Mouse (Mus musculus) olfactory bulb, adult 2 months (tissue): ENCODE measurements around the gene Inpp5b.

Experiments used
- CTCF ChIP-seq: fragments of 200-500 bp; IDR thresholded peaks from 2 replicates; pipeline ENCODE4 v1.5.1; 2012; ENCODE audit warnings: low read depth, mild to moderate bottlenecking, low read length, moderate library complexity; ENCODE audit not compliant: insufficient read depth
- POLR2A ChIP-seq: fragments of 200-500 bp; IDR thresholded peaks from 2 replicates; pipeline ENCODE4 v1.6.1; 2012; ENCODE audit warnings: mild to moderate bottlenecking, low read depth, low read length, moderate library complexity; ENCODE audit not compliant: insufficient read depth

- TF ChIP-seq CTCF (no peak), POLR2A (no peak)
These were observed 67.7 kb downstream of the Inpp5b start for GRCm38 (mm10) chr4:124809136-124809883.
